Mouse (Mus musculus): ENCODE measurements at regions not wholly inside any gene's neighbourhood (a gene's known extent, or its start where the extent isn't known, plus 50 kb on each side); places are given as distances from the start of the nearest gene placed in this dataset.

DNA sequence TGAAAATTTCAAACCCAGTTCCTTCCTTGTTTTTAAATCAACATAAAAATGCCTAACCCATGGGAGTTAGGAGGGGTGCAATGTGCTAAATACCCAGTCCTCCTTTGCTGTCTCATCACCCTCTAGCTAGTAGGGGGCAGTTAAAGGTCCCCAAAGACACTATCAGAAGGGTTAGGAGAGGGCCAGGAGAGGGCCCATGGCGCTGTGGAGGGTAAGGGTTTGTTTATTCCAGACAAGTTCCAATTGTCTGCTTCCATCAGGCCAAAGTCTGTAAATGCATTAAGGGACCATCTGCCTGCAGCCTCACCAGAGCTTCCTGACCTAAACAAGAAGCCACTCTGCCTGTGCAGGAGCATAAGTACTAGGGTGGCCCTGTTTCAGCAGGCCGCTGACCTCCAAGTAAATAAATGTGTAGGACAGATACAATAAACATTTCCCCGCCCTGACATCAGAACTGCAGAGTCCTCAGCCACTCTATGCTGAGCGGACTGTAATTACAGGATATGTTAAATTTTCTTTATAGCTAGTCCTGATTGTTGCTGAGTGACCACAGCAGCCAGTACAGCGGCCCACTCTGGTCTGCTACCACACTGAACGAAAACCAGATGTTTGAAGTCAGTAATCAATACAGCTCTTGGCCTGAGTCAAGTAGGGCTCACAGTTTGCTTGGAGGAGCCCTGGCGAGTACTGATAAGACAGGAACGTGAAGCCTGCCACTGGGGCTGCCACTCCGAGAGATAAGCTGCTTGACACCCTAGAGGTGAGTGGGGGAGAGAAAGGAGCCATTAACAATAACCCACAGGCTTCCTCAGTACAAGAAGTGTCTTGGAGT is 87.4 kb downstream of the Hlx start:
- H3K36me3 ChIP-seq (ENCODE audit: control insufficient read depth in 1 of 2, insufficient read depth in 2 of 2, low read length in 2 of 2): peaks cover 0 to 14% of the 10 kb centered on the region in 2 experiments; a peak in 2 of 4 replicates
- peak; percentile 88 for DNase-seq (ENCODE audit: low read depth, low spot score)
- H3K79me2 ChIP-seq (ENCODE audit: control insufficient read depth, insufficient read depth, low read length, poor library complexity): no peaks in the 10 kb centered on the region
- H3K27ac ChIP-seq (ENCODE audit: control insufficient read depth, low read depth, low read length): peak overlapping the region; percentile 57
- no peaks in the 10 kb centered on the region for H3K9me3 ChIP-seq (replicated peaks; ENCODE audit: insufficient read depth, low read length)
- H3K9ac ChIP-seq (ENCODE audit: control insufficient read depth, low read depth, low read length, poor library complexity, severe bottlenecking): peak overlapping the region; percentile 8
- H3K27me3 ChIP-seq (ENCODE audit: control insufficient read depth in 1 of 2, insufficient read depth in 2 of 2, low read length in 2 of 2): no peaks in the 10 kb centered on the region
- peaks cover 7 to 13% of the 10 kb centered on the region in 2 experiments for H3K4me1 ChIP-seq (ENCODE audit: control insufficient read depth in 1 of 2, insufficient read depth in 2 of 2, low read length in 2 of 2)
- no peak overlapping the region for H3K4me3 ChIP-seq (ENCODE audit: control insufficient read depth in 1 of 2, insufficient read depth in 1 of 2, low read depth in 2 of 2, low read length in 2 of 2)
- no peak for TF ChIP-seq ZKSCAN1 (IDR thresholded peaks at IDR 0.05; ENCODE audit: low read depth, low read length)
- TF ChIP-seq EP300 (IDR thresholded peaks at IDR 0.05; ENCODE audit: low read depth in 1 of 2, low read length in 2 of 2): peak; percentile 94 to 95
- no peak for TF ChIP-seq CHD2 (IDR thresholded peaks at IDR 0.05; ENCODE audit: low read length)
- TF ChIP-seq TCF12 (IDR thresholded peaks at IDR 0.05; ENCODE audit: low read depth, low read length): peak; percentile 96
- peak; percentile 57; the same call in 1 of the 2 replicates for TF ChIP-seq MAZ (IDR thresholded peaks at IDR 0.05; ENCODE audit: low read depth, low read length)
- peak in 1 of 3 experiments; percentile 8; a peak in 1 of 6 replicates for TF ChIP-seq CTCF (IDR thresholded peaks at IDR 0.05 in 2 of 3, conservative IDR thresholded peaks at IDR 0.05 in 1 of 3; ENCODE audit: control insufficient read depth in 1 of 3, insufficient read depth in 1 of 3, low read depth in 2 of 3, low read length in 3 of 3, poor library complexity in 1 of 3, severe bottlenecking in 1 of 3)
- TF ChIP-seq ZNF384 (IDR thresholded peaks at IDR 0.05; ENCODE audit: low read depth, low read length): no peak; the same call in 1 of the 2 replicates
- TF ChIP-seq JUND (IDR thresholded peaks at IDR 0.05; ENCODE audit: low read depth, low read length): no peak
- 0 out of 2 replicates have a peak, but pooled peaks have one; percentile 44 for TF ChIP-seq SIN3A (IDR thresholded peaks at IDR 0.05; ENCODE audit: low read length)
- TF ChIP-seq GATA1 (IDR thresholded peaks at IDR 0.05; ENCODE audit: low read depth, low read length): peak; percentile 97
- no peak for TF ChIP-seq USF2 (IDR thresholded peaks at IDR 0.05; ENCODE audit: borderline replicate concordance in 1 of 2, insufficient read depth in 1 of 2, low read depth in 1 of 2, low read length in 2 of 2)
- peak; percentile 16; the same call in 1 of the 2 replicates for TF ChIP-seq HCFC1 (IDR thresholded peaks at IDR 0.05; ENCODE audit: low read depth, low read length)
- no peak for TF ChIP-seq POLR2AphosphoS5 (IDR thresholded peaks at IDR 0.05; ENCODE audit: borderline replicate concordance, low read depth, low read length)
- no peak for TF ChIP-seq ZC3H11A (IDR thresholded peaks at IDR 0.05; ENCODE audit: low read depth, low read length)
- TF ChIP-seq ZMIZ1 (IDR thresholded peaks at IDR 0.05; ENCODE audit: low read depth, low read length): no peak
- TF ChIP-seq MEF2A (IDR thresholded peaks at IDR 0.05; ENCODE audit: extremely low read depth, insufficient replicate concordance, low read depth, low read length, poor library complexity, severe bottlenecking): no peak
- TF ChIP-seq MAX (IDR thresholded peaks at IDR 0.05; ENCODE audit: low read length): no peak
- TF ChIP-seq TBP (IDR thresholded peaks at IDR 0.05; ENCODE audit: low read depth, low read length): peak; percentile 53; the same call in 1 of the 2 replicates
- peak; percentile 83; the same call in 1 of the 2 replicates for TF ChIP-seq RCOR1 (IDR thresholded peaks at IDR 0.05; ENCODE audit: low read depth, low read length)
- TF ChIP-seq ELF1 (IDR thresholded peaks at IDR 0.05; ENCODE audit: low read depth, low read length): no peak
- TF ChIP-seq ETS1 (IDR thresholded peaks at IDR 0.05; ENCODE audit: low read depth, low read length): peak; percentile 86
- TF ChIP-seq E2F4 (IDR thresholded peaks at IDR 0.05; ENCODE audit: borderline replicate concordance, low read depth, low read length): no peak
- no peak for TF ChIP-seq UBTF (IDR thresholded peaks at IDR 0.05; ENCODE audit: borderline replicate concordance, insufficient read depth, low read depth, low read length)
- TF ChIP-seq MYB (IDR thresholded peaks at IDR 0.05; ENCODE audit: low read depth, low read length): peak; percentile 70
- TF ChIP-seq USF1 (IDR thresholded peaks at IDR 0.05; ENCODE audit: low read depth, low read length): no peak
- TF ChIP-seq BHLHE40 (IDR thresholded peaks at IDR 0.05; ENCODE audit: borderline replicate concordance, low read depth, low read length): peak; percentile 99
- no peak for TF ChIP-seq SMC3 (IDR thresholded peaks at IDR 0.05; ENCODE audit: low read depth, low read length)
- TF ChIP-seq GABPA (IDR thresholded peaks at IDR 0.05; ENCODE audit: low read depth, low read length): no peak
- TF ChIP-seq POLR2AphosphoS2 (IDR thresholded peaks at IDR 0.05; ENCODE audit: low read length): no peak
- no peak for TF ChIP-seq MYC (IDR thresholded peaks at IDR 0.05; ENCODE audit: low read depth, low read length)
- TF ChIP-seq TAL1 (IDR thresholded peaks at IDR 0.05; ENCODE audit: low read length): peak; percentile 97
- TF ChIP-seq POLR2A (IDR thresholded peaks at IDR 0.05; ENCODE audit: control insufficient read depth in 1 of 2, insufficient read depth in 1 of 2, low read depth in 1 of 2, low read length in 2 of 2, poor library complexity in 1 of 2): no peak
- TF ChIP-seq NELFE (IDR thresholded peaks at IDR 0.05; ENCODE audit: low read depth, low read length): no peak
- no peak for TF ChIP-seq RAD21 (IDR thresholded peaks at IDR 0.05; ENCODE audit: low read depth, low read length)
- TF ChIP-seq CHD1 (IDR thresholded peaks at IDR 0.05; ENCODE audit: low read depth, low read length): 0 out of 2 replicates have a peak, but pooled peaks have one; percentile 52
- TF ChIP-seq MAFK (IDR thresholded peaks at IDR 0.05; ENCODE audit: borderline replicate concordance, low read depth, low read length): no peak

All from MEL (cell line).